Mouse (Mus musculus): ENCODE measurements at regions not wholly inside any gene's neighbourhood (a gene's known extent, or its start where the extent isn't known, plus 50 kb on each side); places are given as distances from the start of the nearest gene placed in this dataset.
"Not testable (repeated sequence)": the region's sequence is repeated elsewhere in the genome, so short reads cannot be mapped to it uniquely, and the experiment has no call there.

GRCm38 (mm10) chrY:4150031-4150430 lies 378.6 kb downstream of the Gm3376 start:
- not testable (repeated sequence) for H3K4me2 ChIP-seq (replicated peaks; ENCODE audit: low read depth, low read length, severe bottlenecking); H3K9me3 ChIP-seq (ENCODE audit: control insufficient read depth, low read length); H3K9ac ChIP-seq (ENCODE audit: low read depth, low read length, severe bottlenecking); H3K27me3 ChIP-seq (ENCODE audit: control insufficient read depth, insufficient read depth, low read length); H3K27ac ChIP-seq (replicated peaks; ENCODE audit: low read depth, low read length); ATAC-seq (ENCODE audit: low FRiP score, low read depth); H3K4me3 ChIP-seq (replicated peaks; ENCODE audit: low read length); H3K36me3 ChIP-seq (ENCODE audit: control insufficient read depth, insufficient read depth, low read length); H3K4me1 ChIP-seq (ENCODE audit: control insufficient read depth, insufficient read depth, low read length)
- WGBS, result 91% methylated on average over 7 of the region's 9 CpGs
- peak; percentile 54 for DNase-seq (ENCODE audit: low spot score)

- not testable (repeated sequence) for H3K9me3 ChIP-seq (ENCODE audit: control insufficient read depth, low read length); H3K27ac ChIP-seq (replicated peaks; ENCODE audit: low read depth, low read length); H3K9ac ChIP-seq (ENCODE audit: low read depth, low read length, severe bottlenecking); ATAC-seq (ENCODE audit: low FRiP score, low read depth); H3K36me3 ChIP-seq (ENCODE audit: control insufficient read depth, insufficient read depth, low read length); H3K4me2 ChIP-seq (replicated peaks; ENCODE audit: low read depth, low read length, severe bottlenecking); H3K4me3 ChIP-seq (replicated peaks; ENCODE audit: low read length); H3K27me3 ChIP-seq (ENCODE audit: control insufficient read depth, insufficient read depth, low read length); H3K4me1 ChIP-seq (ENCODE audit: control insufficient read depth, insufficient read depth, low read length); DNase-seq (ENCODE audit: low spot score)
- 95% methylated on average over 7 of the region's 7 CpGs for WGBS
Observed at GRCm38 (mm10) chrY:4150681-4151080, 379.2 kb downstream of the Gm3376 start.

GRCm38 (mm10) chrY:4152998-4153397 lies 381.5 kb downstream of the Gm3376 start:
- H3K9ac ChIP-seq (ENCODE audit: low read depth, low read length, severe bottlenecking); ATAC-seq (ENCODE audit: low FRiP score, low read depth); H3K9me3 ChIP-seq (ENCODE audit: control insufficient read depth, low read length); H3K27ac ChIP-seq (replicated peaks; ENCODE audit: low read depth, low read length); H3K27me3 ChIP-seq (ENCODE audit: control insufficient read depth, insufficient read depth, low read length); H3K4me1 ChIP-seq (ENCODE audit: control insufficient read depth, insufficient read depth, low read length); DNase-seq (ENCODE audit: low spot score); H3K4me2 ChIP-seq (replicated peaks; ENCODE audit: low read depth, low read length, severe bottlenecking); H3K36me3 ChIP-seq (ENCODE audit: control insufficient read depth, insufficient read depth, low read length); H3K4me3 ChIP-seq (replicated peaks; ENCODE audit: low read length): not testable (repeated sequence)
- 75% methylated on average over 6 of the region's 6 CpGs for WGBS

DNA sequence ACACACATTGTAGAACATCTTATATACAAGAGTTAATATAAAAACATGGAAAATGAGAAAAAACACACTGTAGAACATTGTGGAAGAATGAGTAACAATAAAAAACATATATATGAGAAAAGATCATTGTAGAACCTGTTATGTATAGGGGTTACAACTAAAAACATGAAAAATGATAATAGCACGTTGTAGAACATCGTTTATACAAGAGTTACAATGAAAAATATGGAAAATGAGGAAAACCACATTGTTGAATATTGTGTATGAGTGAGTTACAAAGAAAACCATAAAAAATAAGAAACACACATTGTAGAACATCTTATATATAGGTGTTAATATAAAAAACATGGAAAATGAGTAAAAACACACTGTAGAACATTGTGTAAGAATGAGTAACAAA lies 388.9 kb downstream of the Gm3376 start:
- no peak for DNase-seq (ENCODE audit: low spot score)
- TF ChIP-seq POLR2A (IDR thresholded peaks at IDR 0.05; ENCODE audit: borderline replicate concordance, extremely low read depth, insufficient read depth, insufficient read length), result no peak
- no peaks in the 10 kb centered on the region for H3K36me3 ChIP-seq (ENCODE audit: control insufficient read depth, insufficient read depth, low read length)
- 74% methylated on average over 2 of the region's 2 CpGs for WGBS
- H3K4me1 ChIP-seq (ENCODE audit: control insufficient read depth, insufficient read depth, low read length), result no peaks in the 10 kb centered on the region
- no peaks in the 10 kb centered on the region for H3K27me3 ChIP-seq (ENCODE audit: control insufficient read depth, insufficient read depth, low read length)
- no peak for ATAC-seq (ENCODE audit: low FRiP score, low read depth)
- no peak overlapping the region for H3K9ac ChIP-seq (ENCODE audit: low read depth, low read length, severe bottlenecking)
- H3K9me3 ChIP-seq (ENCODE audit: control insufficient read depth, low read length), result no peaks in the 10 kb centered on the region
- H3K4me2 ChIP-seq (replicated peaks; ENCODE audit: low read depth, low read length, severe bottlenecking), result no peak overlapping the region
- H3K4me3 ChIP-seq (replicated peaks; ENCODE audit: low read length), result no peak overlapping the region
- no peak overlapping the region for H3K27ac ChIP-seq (replicated peaks; ENCODE audit: low read depth, low read length)
